Mouse (Mus musculus): ENCODE data around the gene Mmp15. TPM values are rescaled to one million over a fixed set of nuclear protein-coding genes. Genes with fewer than 3 reads are reported as not detected.

The Mmp15 gene
- total RNA-seq, 2 experiments from 2014 or later = 16.8 to 17.8 TPM

DNA sequence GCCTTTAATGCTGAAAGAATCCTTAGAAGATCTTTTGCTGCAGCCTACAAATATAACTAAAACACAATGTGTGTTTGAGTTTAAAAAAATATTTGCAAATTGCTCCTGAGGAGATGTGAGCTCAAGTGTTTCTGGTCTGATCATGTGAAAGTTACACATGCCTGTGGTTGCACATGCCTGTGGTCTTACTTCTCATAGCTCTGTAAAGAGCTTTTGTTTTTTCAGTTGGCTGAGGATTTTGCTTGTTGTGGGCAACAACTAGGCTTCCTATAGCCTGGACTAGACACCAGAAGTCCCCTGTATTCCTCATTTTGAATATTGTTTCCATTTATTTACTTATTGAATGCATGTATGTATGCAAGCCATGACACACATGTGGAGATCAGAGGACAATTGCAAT is 15.7 kb upstream of the Mmp15 start:
- DNase-seq (ENCODE audit: low spot score) = no peak

DNA sequence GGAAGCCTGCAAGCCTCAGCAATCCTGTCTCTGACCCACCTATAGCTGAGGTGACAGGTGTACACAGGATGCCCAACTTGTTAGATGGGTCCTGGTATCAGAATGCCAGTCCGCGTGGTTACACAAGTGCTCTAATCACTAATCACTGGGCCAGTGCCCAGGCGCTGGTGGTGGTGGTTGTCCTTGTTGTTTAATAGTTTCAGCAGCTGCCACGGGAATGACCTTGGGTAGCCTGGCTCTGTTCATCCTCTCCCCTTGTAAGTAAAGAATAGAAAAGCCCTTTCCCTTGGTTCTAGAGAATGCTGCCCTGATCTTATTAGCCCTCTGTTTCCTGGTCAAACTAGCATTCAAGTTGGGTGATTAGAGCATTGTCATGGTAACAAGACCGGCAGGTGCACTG is 10.3 kb upstream of the Mmp15 start:
- DNase-seq (ENCODE audit: low spot score) = no peak

DNA sequence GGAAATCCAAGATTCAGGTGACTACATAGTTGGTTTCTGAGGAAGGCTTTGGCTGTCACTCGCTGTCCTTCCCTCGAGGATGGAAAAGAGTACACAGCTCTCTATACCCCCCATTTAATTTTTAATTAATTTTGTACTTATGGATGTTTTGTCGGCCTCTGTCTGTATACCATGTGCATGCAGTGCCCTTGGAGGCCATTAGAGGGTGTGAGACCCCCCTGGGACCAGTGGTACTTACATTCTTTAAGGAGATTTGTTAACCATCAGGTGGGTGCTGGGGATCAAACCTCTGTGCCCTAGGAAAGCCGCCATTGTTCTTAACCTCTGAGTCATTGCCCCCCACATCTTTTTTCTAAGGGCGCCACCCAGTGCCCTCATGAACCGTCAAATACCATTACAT is 7.4 kb upstream of the Mmp15 start:
- no peak for DNase-seq (ENCODE audit: low spot score)

- peak; percentile 72 for DNase-seq (ENCODE audit: low spot score)
These were observed 5.2 kb upstream of the Mmp15 start for GRCm38 (mm10) chr8:95346643-95347545.

DNA sequence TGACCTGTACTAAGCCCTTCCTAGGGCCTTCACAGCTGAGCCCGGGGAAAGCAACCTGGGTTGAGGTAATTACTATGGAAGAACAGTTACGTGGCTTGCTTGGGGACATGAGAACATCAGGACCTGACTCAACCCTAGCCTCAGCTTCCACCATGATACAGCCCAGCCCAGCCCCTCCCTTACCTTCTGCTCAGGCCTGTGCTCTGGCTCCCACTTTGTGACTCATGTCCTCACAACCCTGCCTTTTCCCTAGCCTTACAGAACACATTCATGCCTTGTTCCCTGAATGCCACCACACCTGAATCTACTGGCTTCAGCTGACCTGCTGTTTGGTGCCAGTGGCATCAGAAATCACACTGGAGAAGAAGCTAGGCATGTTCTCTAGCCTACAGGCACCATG is 3.7 kb upstream of the Mmp15 start:
- DNase-seq (ENCODE audit: low spot score) = no peak

DNA sequence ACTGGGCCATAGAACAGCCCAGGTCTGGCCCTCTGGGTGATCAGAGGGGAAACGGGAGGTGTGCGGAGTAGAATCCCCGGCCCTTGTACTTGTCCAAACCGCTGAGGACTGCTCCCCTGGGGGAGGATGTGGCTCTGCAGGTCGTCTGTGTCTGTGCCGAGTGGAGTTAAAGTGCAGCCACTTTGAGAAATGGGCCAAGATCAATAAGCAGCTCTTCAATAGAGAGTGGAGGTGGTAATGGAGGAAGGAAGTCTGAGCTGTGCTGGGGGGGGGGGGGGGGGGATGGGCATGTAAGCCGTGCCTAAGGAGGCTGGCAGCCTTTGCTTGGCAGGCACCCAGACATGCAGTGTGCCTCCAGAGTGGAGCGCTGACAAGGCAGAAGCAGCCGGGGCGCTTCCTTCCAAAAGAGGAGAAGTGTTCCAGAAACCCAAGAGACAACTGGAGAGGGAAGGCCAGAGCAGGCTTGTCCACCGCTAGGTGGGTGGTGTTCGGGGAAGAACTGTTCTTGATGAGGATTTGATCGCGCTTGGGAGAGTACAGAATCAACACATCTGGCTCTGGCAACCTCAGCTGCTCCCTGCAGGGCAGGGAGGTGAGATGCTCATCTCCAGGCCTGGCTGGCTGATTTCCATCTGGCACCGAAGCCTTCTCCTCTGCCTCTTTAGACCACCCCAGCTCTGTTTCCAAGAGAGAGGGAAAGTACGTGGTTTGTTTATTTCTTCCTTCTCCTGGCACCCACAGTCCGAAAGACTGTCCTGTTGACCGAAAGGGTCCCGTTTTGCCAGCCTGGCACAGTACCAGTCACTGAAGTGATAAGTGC is 3.0 kb upstream of the Mmp15 start:
- DNase-seq (ENCODE audit: low spot score) = peak; percentile 69

GRCm38 (mm10) chr8:95351461-95351860 is 607 bp upstream of the Mmp15 start:
- no peak for DNase-seq (ENCODE audit: low spot score)

DNA sequence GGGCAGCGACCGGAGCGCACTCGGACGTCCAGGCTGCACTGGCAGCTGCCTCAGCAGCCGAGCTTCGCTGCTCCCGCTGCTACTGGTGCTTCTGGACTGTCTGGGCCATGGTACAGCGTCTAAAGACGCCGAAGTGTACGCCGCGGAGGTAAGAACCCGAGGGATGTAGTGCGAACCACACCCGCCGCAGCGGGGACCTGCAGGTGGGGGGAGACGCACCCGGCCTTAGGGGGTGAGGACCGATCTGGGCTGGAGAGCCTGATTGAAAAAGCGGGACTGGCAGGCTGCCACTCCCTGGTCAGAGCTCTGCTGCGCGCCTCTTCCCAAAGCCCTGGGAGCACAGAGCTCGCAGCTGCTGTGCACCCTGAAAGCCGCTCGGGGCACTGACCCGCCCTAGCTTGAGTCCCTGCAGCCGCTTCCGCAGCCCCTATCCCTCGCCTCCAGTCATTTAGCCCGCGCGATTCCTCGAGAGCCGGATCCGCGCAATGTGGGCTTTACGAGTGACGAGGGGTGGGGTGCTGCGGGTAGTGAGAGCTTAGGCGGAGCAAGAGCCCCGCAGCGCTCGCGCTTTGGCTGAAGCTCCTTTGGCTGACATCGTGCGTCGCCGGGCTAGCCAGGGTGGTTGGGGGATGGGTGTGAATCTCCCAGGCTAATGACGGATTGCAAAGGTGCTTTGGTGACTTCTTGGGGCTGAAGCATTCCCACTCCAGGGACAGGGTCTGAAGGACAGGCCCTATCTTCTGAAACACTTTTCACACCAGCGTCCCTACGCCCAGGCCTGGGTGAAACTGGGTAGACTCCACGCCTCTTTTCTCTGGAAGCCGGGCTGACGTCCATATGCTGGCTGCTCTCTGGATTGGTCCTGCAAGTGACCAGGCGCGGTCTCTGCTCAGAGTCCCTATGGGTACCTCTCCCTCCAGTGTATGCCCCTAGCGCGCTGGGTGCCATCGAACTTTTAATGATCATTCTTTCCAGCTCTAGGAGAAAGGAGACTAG is 1.1 kb downstream of the Mmp15 start:
- peak; percentile 24 for DNase-seq (ENCODE audit: low spot score)

GRCm38 (mm10) chr8:95354606-95355005 is 2.5 kb downstream of the Mmp15 start:
- no peak for DNase-seq (ENCODE audit: low spot score)

DNA sequence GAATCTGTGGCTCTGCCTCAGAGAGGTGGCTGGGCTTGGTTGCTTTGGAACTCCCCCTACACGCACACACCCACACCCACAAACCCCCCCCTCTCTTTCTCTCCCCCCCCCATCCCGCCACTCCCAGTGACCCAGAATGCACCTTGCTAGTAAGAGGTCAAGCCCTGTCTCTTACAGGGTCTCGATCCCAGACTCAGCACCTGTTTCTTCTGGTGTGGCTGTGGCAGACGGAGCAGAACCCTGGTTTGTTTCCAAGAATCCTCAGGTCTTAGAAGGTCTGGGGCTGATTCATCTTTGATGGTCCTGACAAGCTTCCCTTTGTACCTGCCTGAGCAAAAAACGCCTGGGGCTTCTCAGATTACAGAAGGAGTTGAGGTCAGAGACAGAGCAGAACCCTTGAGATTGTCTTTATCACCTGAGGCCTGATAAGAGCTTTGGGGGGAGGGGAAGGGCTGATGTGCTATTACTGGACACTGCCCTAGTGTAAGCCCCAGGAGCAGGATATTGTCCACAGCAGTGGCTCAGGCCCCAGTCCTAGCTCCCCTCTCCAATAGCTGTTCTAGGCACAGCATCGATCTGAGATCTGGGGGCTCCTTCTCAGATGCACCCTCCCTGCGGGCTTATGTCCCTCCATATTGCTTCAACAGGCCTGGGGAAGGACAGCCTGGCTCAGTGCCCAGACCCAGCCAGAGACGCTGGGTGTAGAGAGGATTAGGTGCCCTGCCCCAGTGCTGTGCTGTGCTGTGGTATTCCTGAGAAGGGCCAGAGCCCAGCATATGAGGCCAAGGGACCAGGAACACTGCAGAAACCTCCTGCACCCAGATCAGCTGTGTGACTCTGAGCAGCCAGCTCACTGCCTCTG is 6.7 kb downstream of the Mmp15 start:
- no peak for DNase-seq (ENCODE audit: low spot score)

- no peak for DNase-seq (ENCODE audit: low spot score)
These were observed 8.3 kb downstream of the Mmp15 start for GRCm38 (mm10) chr8:95360181-95361015.

DNA sequence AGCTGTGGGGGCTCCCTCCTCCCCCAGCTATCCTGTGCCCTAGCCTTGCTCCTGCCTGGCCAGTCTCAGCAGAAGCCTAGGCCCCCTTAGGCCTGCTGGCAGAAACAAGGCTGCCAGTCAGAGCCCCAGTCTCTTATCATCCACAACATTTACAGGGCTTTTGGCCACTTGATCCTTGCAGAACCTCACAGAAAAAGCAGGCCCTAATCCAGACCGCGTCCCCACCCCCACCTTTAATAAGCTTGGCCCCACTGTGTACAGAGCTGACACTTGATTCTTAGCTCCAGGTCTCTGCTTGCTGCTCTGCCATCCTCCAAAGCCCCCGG is 8.9 kb downstream of the Mmp15 start:
- no peak for DNase-seq (ENCODE audit: low spot score)

DNA sequence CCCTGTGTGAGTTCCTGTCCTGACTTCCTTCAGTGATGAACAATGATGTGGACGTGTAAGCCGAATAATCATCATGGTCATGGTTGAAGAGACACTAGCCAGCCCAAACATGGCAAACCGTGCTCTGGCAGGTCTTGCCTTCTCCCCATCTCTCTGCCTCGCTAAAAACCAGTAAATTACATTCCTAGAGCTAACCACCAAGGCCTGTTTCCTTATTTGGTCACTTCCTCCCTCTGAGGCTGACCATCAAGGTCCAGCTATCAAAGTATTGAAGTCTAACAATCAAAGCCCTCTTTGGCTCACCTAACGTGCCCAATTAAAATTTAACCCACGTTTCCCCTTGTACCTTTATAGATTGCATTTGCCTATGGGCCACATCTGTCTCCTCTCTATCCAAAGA is 10.2 kb downstream of the Mmp15 start:
- DNase-seq (ENCODE audit: low spot score) = no peak

GRCm38 (mm10) chr8:95363849-95364248 is 11.8 kb downstream of the Mmp15 start:
- no peak for DNase-seq (ENCODE audit: low spot score)

DNA sequence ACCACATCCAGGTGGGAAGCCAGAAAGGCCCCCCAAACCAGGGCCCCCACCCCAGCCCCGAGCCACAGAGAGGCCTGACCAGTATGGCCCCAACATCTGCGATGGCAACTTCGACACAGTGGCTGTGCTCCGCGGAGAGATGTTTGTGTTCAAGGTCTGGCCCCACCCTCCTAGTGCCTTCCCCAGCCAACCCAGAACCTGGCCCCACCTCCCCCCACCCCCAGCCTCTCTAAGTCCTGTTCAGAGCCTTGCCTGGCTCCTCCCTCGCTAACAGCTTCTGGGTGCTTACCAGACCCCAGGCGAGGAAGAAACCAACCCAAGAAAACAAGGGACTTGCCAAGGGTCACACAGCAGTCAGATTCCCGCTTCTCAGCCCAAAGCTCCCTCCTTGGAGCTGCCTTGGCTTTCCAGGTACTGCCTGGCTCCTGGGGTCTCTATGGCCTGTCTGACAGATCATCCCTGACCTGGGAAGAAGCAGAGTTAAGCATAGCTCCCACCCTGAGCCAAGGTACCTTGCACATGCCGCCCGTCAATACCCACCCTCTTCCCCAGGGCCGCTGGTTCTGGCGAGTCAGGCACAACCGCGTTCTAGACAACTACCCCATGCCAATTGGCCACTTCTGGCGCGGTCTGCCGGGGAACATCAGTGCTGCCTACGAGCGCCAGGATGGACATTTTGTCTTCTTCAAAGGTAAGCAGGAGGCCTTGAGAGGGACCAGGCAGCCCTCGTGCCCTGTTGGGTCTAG is 17.7 kb downstream of the Mmp15 start:
- DNase-seq (ENCODE audit: low spot score) = no peak

- DNase-seq (ENCODE audit: low spot score) = peak; percentile 44
These were observed 21.4 kb downstream of the Mmp15 start for GRCm38 (mm10) chr8:95373389-95374002.

- DNase-seq (ENCODE audit: low spot score) = no peak
These were observed 22.4 kb downstream of the Mmp15 start for GRCm38 (mm10) chr8:95374429-95374828.

DNA sequence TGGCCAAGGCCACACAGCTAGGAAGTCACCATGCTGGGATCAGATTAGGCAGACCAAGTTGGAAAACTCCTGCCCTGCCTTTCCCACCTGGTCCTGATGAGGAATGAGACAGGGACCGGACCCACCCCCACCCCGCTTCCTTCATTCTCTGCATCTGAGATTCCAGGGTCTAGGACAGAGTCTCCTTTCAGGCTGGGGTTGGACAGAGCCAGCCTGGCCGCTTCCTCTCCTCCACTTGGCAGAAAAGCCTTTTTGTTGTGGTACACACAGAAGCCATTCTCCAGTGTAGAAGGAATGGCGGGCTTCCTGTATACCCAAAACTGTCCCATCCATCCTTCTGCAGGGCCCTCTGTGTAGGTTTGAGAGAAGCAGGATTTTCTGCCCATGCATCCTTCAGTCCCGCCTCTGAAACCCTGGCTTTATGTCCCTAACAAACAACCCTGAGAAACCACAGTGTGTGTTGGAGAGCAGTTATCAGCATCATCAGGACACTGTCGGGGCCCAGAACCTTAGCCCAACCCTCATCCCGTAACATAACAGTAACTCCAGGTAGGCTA is 23.4 kb downstream of the Mmp15 start:
- DNase-seq (ENCODE audit: low spot score) = no peak

Data from gastrocnemius, adult 18-20 months (tissue).